Comparison of ENCODE assay signal across 10 mouse cellular contexts in genomic region chr7:43788096-43788495, GRCm38 (mm10). TPM values are rescaled to one million over a fixed set of nuclear protein-coding genes. Genes with fewer than 3 reads are reported as not detected.
"Had no signal": no experiment of that assay in that cellular context is flagged by ENCODE, and none has a peak within 500 bp of the region (broad histone marks: within the 10 kb centered on the region; RNA-seq: fewer than 3 reads in every experiment).

No protein-coding gene starts in this region.

- DNase-seq: kidney, adult 18-20 months; kidney, postnatal 25 days; liver; liver, embryonic 13.5 days; lung, adult 18-20 months; right cerebral cortex, postnatal 14 days; thymus, postnatal 36 days had no signal

RNA-seq across cellular contexts. Expression of gene Klk9, which starts 3.6 kb away (rescaled TPM):
- total RNA-seq: layer of hippocampus, adult 18-20 months; left cerebral cortex, postnatal 36 days; megakaryocyte-erythroid progenitor cell, adult 5-6 weeks had no signal

RNA-seq across cellular contexts. Expression of gene Klk10, which starts 7.3 kb away (rescaled TPM):
- total RNA-seq: left cerebral cortex, postnatal 36 days; megakaryocyte-erythroid progenitor cell, adult 5-6 weeks had no signal

RNA-seq across cellular contexts. Expression of gene Klk11, which starts 13.7 kb away (rescaled TPM):
- total RNA-seq: layer of hippocampus, adult 18-20 months; left cerebral cortex, postnatal 36 days; megakaryocyte-erythroid progenitor cell, adult 5-6 weeks had no signal

RNA-seq across cellular contexts. Expression of gene Klk12, which starts 19.4 kb away (rescaled TPM):
- total RNA-seq: layer of hippocampus, adult 18-20 months; left cerebral cortex, postnatal 36 days; megakaryocyte-erythroid progenitor cell, adult 5-6 weeks had no signal
